ENCODE assay signal across 9 mouse cellular contexts in genomic region chr10:128336597-128336996, GRCm38 (mm10). TPM values are rescaled to one million over a fixed set of nuclear protein-coding genes. Genes with fewer than 3 reads are reported as not detected.
DNase-seq lines count a peak whose midpoint lies in the region; ATAC-seq and TF ChIP-seq lines count a peak whose summit lies in the region.
"Had no signal": no experiment of that assay in that cellular context is flagged by ENCODE, and none has a peak within 500 bp of the region (broad histone marks: within the 10 kb centered on the region; RNA-seq: fewer than 3 reads in every experiment).

No protein-coding gene starts in this region.

- no peak overlapping the region for H3K9ac ChIP-seq in heart, postnatal 0 days (replicated peaks; ENCODE audit: low read depth, low read length)
- peak overlapping the region; percentile 52; the same call in 1 of the 2 replicates for H3K9ac ChIP-seq in hindbrain, embryonic 14.5 days
- H3K9ac ChIP-seq in midbrain, embryonic 14.5 days (replicated peaks; ENCODE audit: low read length), result no peak overlapping the region

- DNase-seq in heart, postnatal 0 days (ENCODE audit: low spot score), result no peak
- DNase-seq in heart, postnatal 10 days, result no peak
- no peak for DNase-seq in hindbrain, embryonic 14.5 days (ENCODE audit: low spot score)
- no peak for DNase-seq in midbrain, embryonic 14.5 days
- no peak for DNase-seq in ovary, postnatal 36 days (ENCODE audit: low spot score)
- DNase-seq in adrenal gland, adult 2 months, result no peak
- no peak for DNase-seq in retina, postnatal 1 day
- DNase-seq: lung, postnatal 4 days had no signal

- peak overlapping the region; percentile 90 for H3K4me2 ChIP-seq in heart, postnatal 0 days (ENCODE audit: low read depth, low read length)
- peak overlapping the region; percentile 57 for H3K4me2 ChIP-seq in hindbrain, embryonic 14.5 days (replicated peaks)
- H3K4me2 ChIP-seq in midbrain, embryonic 14.5 days (ENCODE audit: low read length), result peak overlapping the region; percentile 57

- H3K9me3 ChIP-seq in heart, postnatal 0 days (replicated peaks; ENCODE audit: control insufficient read depth, low read length), result no peaks in the 10 kb centered on the region
- no peaks in the 10 kb centered on the region for H3K9me3 ChIP-seq in hindbrain, embryonic 14.5 days (ENCODE audit: control insufficient read depth, low read length)
- no peaks in the 10 kb centered on the region for H3K9me3 ChIP-seq in midbrain, embryonic 14.5 days (ENCODE audit: control insufficient read depth, low read length)

- intact Hi-C loops in heart, postnatal 10 days (cut with DNase I), result loop anchor here (2.0 kb wide), 1 partner anchor 22 kb away; no protein-coding TSS in a partner anchor

- peak overlapping the region; percentile 80; the same call in 1 of the 2 replicates for H3K4me3 ChIP-seq in heart, postnatal 0 days (ENCODE audit: low read depth, low read length)
- peak overlapping the region; percentile 60; the same call in 1 of the 2 replicates for H3K4me3 ChIP-seq in bone marrow macrophage, adult 2 months (ENCODE audit: insufficient read depth, low read length)
- peak overlapping the region; percentile 74 for H3K4me3 ChIP-seq in hindbrain, embryonic 14.5 days (replicated peaks; ENCODE audit: low read length)
- H3K4me3 ChIP-seq in midbrain, embryonic 14.5 days (replicated peaks; ENCODE audit: low read depth, low read length), result 0 out of 2 replicates have a peak overlapping the region, but pooled peaks have one; percentile 95

- TF ChIP-seq EP300 in heart, postnatal 0 days (IDR thresholded peaks at IDR 0.05; ENCODE audit: low read depth), result no peak

- no peaks in the 10 kb centered on the region for H3K27me3 ChIP-seq in heart, postnatal 0 days (ENCODE audit: control insufficient read depth, insufficient read depth, low read length)
- no peaks in the 10 kb centered on the region for H3K27me3 ChIP-seq in hindbrain, embryonic 14.5 days (ENCODE audit: control insufficient read depth, insufficient read depth, low read length)
- H3K27me3 ChIP-seq in midbrain, embryonic 14.5 days (ENCODE audit: control insufficient read depth, insufficient read depth, low read length), result no peaks in the 10 kb centered on the region

- no peak for TF ChIP-seq CTCF in heart, postnatal 0 days (IDR thresholded peaks at IDR 0.05; ENCODE audit: low read depth)
- no peak for TF ChIP-seq CTCF in bone marrow macrophage, adult 2 months (IDR thresholded peaks at IDR 0.05; ENCODE audit: low read depth, low read length)

- H3K27ac ChIP-seq in heart, postnatal 0 days (ENCODE audit: low read depth), result peak overlapping the region; percentile 97
- H3K27ac ChIP-seq in bone marrow macrophage, adult 2 months (ENCODE audit: insufficient read depth, low read depth, low read length), result peak overlapping the region; percentile 69
- H3K27ac ChIP-seq in hindbrain, embryonic 14.5 days, result no peak overlapping the region
- no peak overlapping the region; the same call in 1 of the 2 replicates for H3K27ac ChIP-seq in midbrain, embryonic 14.5 days (replicated peaks; ENCODE audit: low read depth, low read length)

- ATAC-seq in heart, postnatal 0 days (ENCODE audit: insufficient read depth, low read depth), result no peak
- no peak for ATAC-seq in hindbrain, embryonic 14.5 days (ENCODE audit: low FRiP score)
- no peak for ATAC-seq in midbrain, embryonic 14.5 days (ENCODE audit: low FRiP score, low TSS enrichment)

- 71% methylated on average over 3 of the region's 3 CpGs for WGBS in heart, postnatal 0 days
- WGBS in hindbrain, embryonic 14.5 days, result 84% methylated on average over 3 of the region's 3 CpGs
- WGBS in midbrain, embryonic 14.5 days, result 84% methylated on average over 3 of the region's 3 CpGs

- H3K36me3 ChIP-seq in heart, postnatal 0 days (replicated peaks; ENCODE audit: control insufficient read depth, insufficient read depth, low read length), result no peaks in the 10 kb centered on the region
- H3K36me3 ChIP-seq in hindbrain, embryonic 14.5 days (replicated peaks; ENCODE audit: control insufficient read depth, insufficient read depth), result 0 out of 2 replicates have a peak, but pooled peaks cover 3% of the 10 kb centered on the region
- no peaks in the 10 kb centered on the region for H3K36me3 ChIP-seq in midbrain, embryonic 14.5 days (ENCODE audit: control insufficient read depth, insufficient read depth, low read length)

- no peak for TF ChIP-seq POLR2A in bone marrow macrophage, adult 2 months (IDR thresholded peaks at IDR 0.05; ENCODE audit: borderline replicate concordance, low read depth, low read length)

- peaks cover 37% of the 10 kb centered on the region for H3K4me1 ChIP-seq in heart, postnatal 0 days (ENCODE audit: control insufficient read depth, insufficient read depth)
- H3K4me1 ChIP-seq in bone marrow macrophage, adult 2 months (ENCODE audit: control insufficient read depth, insufficient read depth, low read length), result peaks cover 17% of the 10 kb centered on the region
- peaks cover 13% of the 10 kb centered on the region for H3K4me1 ChIP-seq in hindbrain, embryonic 14.5 days (replicated peaks; ENCODE audit: control insufficient read depth, insufficient read depth, low read length)
- H3K4me1 ChIP-seq in midbrain, embryonic 14.5 days (ENCODE audit: control insufficient read depth, insufficient read depth, low read length), result peaks cover 12% of the 10 kb centered on the region

RNA-seq across cellular contexts. Expression of gene Cs, which starts 0.9 kb away (rescaled TPM):
- total RNA-seq in heart, postnatal 0 days (2014; rRNA removed; ENCODE audit: low replicate concordance), result 796 and 830 TPM in 2 replicates
- 590 and 625 TPM in 2 replicates for polyA plus RNA-seq in heart, postnatal 0 days (2015; fragmentation: Nextera tagmentation; extraction: Ambion mirVana)
- 1,000 to 10,000 TPM; 1,017 to 1,070 TPM for total RNA-seq in heart, postnatal 10 days (2021)
- 98.1 and 109 TPM in 2 replicates for polyA plus RNA-seq in bone marrow macrophage, adult 2 months (2012; ENCODE audit: insufficient read depth, insufficient read length, missing spikeins)
- 271 and 304 TPM in 2 replicates for polyA plus RNA-seq in hindbrain, embryonic 14.5 days (2014; fragmentation: Nextera tagmentation; extraction: Ambion mirVana)
- 221 and 247 TPM in 2 replicates for polyA plus RNA-seq in midbrain, embryonic 14.5 days (2014; fragmentation: Nextera tagmentation; extraction: Ambion mirVana)
- 100 to 1,000 TPM; 391 to 444 TPM for total RNA-seq in adrenal gland, adult 2 months (2021)
- 315 and 332 TPM in 2 replicates for polyA plus RNA-seq in adrenal gland, adult 2 months (2012; rRNA removed)

RNA-seq across cellular contexts. Expression of gene Cnpy2, which starts 14.3 kb away (rescaled TPM):
- 24.7 and 49.9 TPM in 2 replicates for total RNA-seq in heart, postnatal 0 days (2014; rRNA removed; ENCODE audit: low replicate concordance)
- 170 and 190 TPM in 2 replicates for polyA plus RNA-seq in heart, postnatal 0 days (2015; fragmentation: Nextera tagmentation; extraction: Ambion mirVana)
- total RNA-seq in heart, postnatal 10 days (2021), result 10 to 100 TPM; 78.3 to 95.1 TPM
- polyA plus RNA-seq in bone marrow macrophage, adult 2 months (2012; ENCODE audit: insufficient read depth, insufficient read length, missing spikeins), result 78.6 and 82.6 TPM in 2 replicates
- polyA plus RNA-seq in hindbrain, embryonic 14.5 days (2014; fragmentation: Nextera tagmentation; extraction: Ambion mirVana), result 187 and 215 TPM in 2 replicates
- polyA plus RNA-seq in midbrain, embryonic 14.5 days (2014; fragmentation: Nextera tagmentation; extraction: Ambion mirVana), result 193 and 194 TPM in 2 replicates
- total RNA-seq in adrenal gland, adult 2 months (2021), result 100 to 1,000 TPM; 180 to 204 TPM
- polyA plus RNA-seq in adrenal gland, adult 2 months (2012; rRNA removed), result 20.1 and 28.6 TPM in 2 replicates

RNA-seq across cellular contexts. Expression of gene Coq10a, which starts 32.2 kb away (rescaled TPM):
- 35.2 and 36.9 TPM in 2 replicates for total RNA-seq in heart, postnatal 0 days (2014; rRNA removed; ENCODE audit: low replicate concordance)
- 52.9 and 61.2 TPM in 2 replicates for polyA plus RNA-seq in heart, postnatal 0 days (2015; fragmentation: Nextera tagmentation; extraction: Ambion mirVana)
- 100 to 1,000 TPM; 156 to 159 TPM for total RNA-seq in heart, postnatal 10 days (2021)
- polyA plus RNA-seq in bone marrow macrophage, adult 2 months (2012; ENCODE audit: insufficient read depth, insufficient read length, missing spikeins), result 40.6 and 46.1 TPM in 2 replicates
- 50.8 and 54.2 TPM in 2 replicates for polyA plus RNA-seq in hindbrain, embryonic 14.5 days (2014; fragmentation: Nextera tagmentation; extraction: Ambion mirVana)
- polyA plus RNA-seq in midbrain, embryonic 14.5 days (2014; fragmentation: Nextera tagmentation; extraction: Ambion mirVana), result 50.5 and 53.0 TPM in 2 replicates
- total RNA-seq in adrenal gland, adult 2 months (2021), result 10 to 100 TPM; 72.2 to 77.1 TPM
- polyA plus RNA-seq in adrenal gland, adult 2 months (2012; rRNA removed), result 44.2 and 116 TPM in 2 replicates

RNA-seq across cellular contexts. Expression of gene Pan2, which starts 33.5 kb away (rescaled TPM):
- total RNA-seq in heart, postnatal 0 days (2014; rRNA removed; ENCODE audit: low replicate concordance), result 19.6 and 24.1 TPM in 2 replicates
- 12.5 and 13.4 TPM in 2 replicates for polyA plus RNA-seq in heart, postnatal 0 days (2015; fragmentation: Nextera tagmentation; extraction: Ambion mirVana)
- total RNA-seq in heart, postnatal 10 days (2021), result 10 to 100 TPM; 16.5 to 17.5 TPM
- 14.3 and 15.2 TPM in 2 replicates for polyA plus RNA-seq in bone marrow macrophage, adult 2 months (2012; ENCODE audit: insufficient read depth, insufficient read length, missing spikeins)
- 17.7 and 19.2 TPM in 2 replicates for polyA plus RNA-seq in hindbrain, embryonic 14.5 days (2014; fragmentation: Nextera tagmentation; extraction: Ambion mirVana)
- 18.5 and 23.0 TPM in 2 replicates for polyA plus RNA-seq in midbrain, embryonic 14.5 days (2014; fragmentation: Nextera tagmentation; extraction: Ambion mirVana)
- total RNA-seq in adrenal gland, adult 2 months (2021), result 10 to 100 TPM; 13.8 to 18.3 TPM
- polyA plus RNA-seq in adrenal gland, adult 2 months (2012; rRNA removed), result 17.2 and 20.4 TPM in 2 replicates

RNA-seq across cellular contexts. Expression of gene Il23a, which starts 38.0 kb away (rescaled TPM):
- 6.6 and 6.8 TPM in 2 replicates for total RNA-seq in heart, postnatal 0 days (2014; rRNA removed; ENCODE audit: low replicate concordance)
- 4.7 and 5.2 TPM in 2 replicates for polyA plus RNA-seq in heart, postnatal 0 days (2015; fragmentation: Nextera tagmentation; extraction: Ambion mirVana)
- total RNA-seq in heart, postnatal 10 days (2021), result under 1 TPM; 0.50 to 0.87 TPM
- polyA plus RNA-seq in bone marrow macrophage, adult 2 months (2012; ENCODE audit: insufficient read depth, insufficient read length, missing spikeins), result not detected in 2 replicates
- polyA plus RNA-seq in hindbrain, embryonic 14.5 days (2014; fragmentation: Nextera tagmentation; extraction: Ambion mirVana), result 0.25 and 0.28 TPM in 2 replicates
- polyA plus RNA-seq in midbrain, embryonic 14.5 days (2014; fragmentation: Nextera tagmentation; extraction: Ambion mirVana), result 0.22 TPM in 1 of 2 replicates, not detected in the other
- total RNA-seq in adrenal gland, adult 2 months (2021), result not detected
- not detected in 2 replicates for polyA plus RNA-seq in adrenal gland, adult 2 months (2012; rRNA removed)

Comparison
In these comparisons a context has a peak if more than half of its experiments do, and no peak if none do; other contexts are left out.
1. H3K27ac ChIP-seq: peak in heart, postnatal 0 days (single experiment) and bone marrow macrophage, adult 2 months (single experiment); none in hindbrain, embryonic 14.5 days (single experiment) and midbrain, embryonic 14.5 days (single experiment).
2. Peak in every context shown above with its lines, with median percentiles within 50 percentile points of each other: H3K4me2 ChIP-seq and H3K4me3 ChIP-seq.